Mouse (Mus musculus) natural killer cell, adult 2 months (primary cell): ENCODE results near the gene 3110082I17Rik.
"Not testable (repeated sequence)": the region's sequence is repeated elsewhere in the genome, so short reads cannot be mapped to it uniquely, and the experiment has no call there.

Experiments
- DNase-seq, 2 experiments: peaks; one replicate each; pipeline ENCODE4 v3.0.0; 2022; ENCODE audit warnings: low spot score in 2 of 2

Gene 3110082I17Rik

DNA sequence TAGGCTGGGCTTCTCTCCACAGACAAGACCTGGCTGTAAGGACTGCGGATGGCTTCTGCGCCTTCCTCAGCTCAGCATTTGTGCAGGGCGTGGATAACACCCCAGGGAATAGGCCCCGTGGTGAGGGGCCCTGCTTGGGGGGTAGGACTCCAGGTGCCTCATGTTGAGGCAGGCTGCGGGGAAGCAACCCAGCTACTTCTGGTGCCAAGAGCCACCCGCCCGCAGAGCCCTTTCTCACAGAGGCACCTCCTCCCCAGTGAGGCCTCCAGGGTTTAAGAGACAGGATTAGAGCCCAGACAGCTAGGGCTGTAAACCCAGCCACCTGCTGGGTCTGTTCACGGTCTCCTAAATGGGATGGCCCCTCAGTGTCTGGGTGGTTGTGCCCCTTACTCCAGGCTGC is 108.7 kb downstream of the 3110082I17Rik start:
- DNase-seq = no peak

DNA sequence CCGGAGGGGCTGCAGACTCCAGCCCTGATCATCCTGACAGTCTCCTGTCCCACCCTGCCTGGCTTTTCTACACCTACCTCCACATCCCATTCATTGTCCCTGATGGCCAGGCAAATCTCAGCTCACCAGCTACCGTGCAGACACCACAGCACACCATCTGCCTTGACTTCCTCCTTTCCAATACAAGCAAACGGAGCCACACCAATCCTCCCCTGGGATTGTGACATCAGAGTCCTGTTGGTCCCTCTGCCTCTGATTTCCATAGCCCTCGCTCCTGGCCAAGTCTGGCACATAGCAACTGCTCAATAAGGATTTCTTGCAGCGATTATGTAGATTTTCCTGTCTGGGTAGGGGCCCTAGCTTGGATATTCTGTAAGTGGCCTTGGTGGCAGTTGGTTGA is 109.2 kb downstream of the 3110082I17Rik start, which contains the start of gene Cox19:
TSS of gene Cox19 (minus strand) at position 285 of the 400 bp plus-strand sequence.
- DNase-seq = no peak

DNA sequence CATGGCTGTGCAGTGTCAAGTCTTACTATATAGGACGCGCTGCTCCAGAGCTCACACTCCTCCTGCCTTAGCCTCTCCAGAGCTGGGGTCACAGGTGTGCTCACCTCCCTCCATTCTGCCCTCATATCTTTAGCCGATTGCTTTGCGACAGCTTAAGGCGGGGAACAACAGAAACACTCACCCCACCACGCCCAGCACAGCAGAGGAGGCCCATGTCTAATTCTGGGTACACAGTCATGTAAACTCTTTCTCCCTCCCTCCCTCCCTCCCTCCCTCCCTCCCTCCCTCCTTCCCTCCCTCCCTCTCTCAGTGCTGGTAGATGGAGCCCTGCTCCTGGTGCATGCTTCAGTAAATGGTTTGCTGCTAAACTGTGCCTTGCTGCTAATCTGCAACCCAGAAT is 110.6 kb downstream of the 3110082I17Rik start:
- no peak for DNase-seq

DNA sequence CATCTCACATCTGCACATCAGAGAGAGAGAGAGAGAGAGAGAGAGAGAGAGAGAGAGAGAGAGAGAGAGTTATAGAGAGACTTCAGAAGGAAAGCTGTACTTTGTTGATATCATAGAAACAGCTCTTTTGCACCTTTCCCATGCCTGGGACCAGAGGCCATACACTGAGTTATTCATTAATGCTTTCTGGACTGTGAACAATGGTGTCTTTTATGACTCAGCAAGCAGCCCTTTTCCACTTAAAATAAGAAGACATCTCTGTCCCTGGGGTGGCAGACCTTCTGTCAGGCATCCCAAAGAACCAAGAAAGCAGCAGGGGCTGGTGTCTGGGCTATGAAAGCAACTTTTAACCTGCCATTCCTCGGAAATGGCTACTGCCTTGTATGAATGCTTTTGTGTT is 113.1 kb downstream of the 3110082I17Rik start:
- no peak for DNase-seq

DNA sequence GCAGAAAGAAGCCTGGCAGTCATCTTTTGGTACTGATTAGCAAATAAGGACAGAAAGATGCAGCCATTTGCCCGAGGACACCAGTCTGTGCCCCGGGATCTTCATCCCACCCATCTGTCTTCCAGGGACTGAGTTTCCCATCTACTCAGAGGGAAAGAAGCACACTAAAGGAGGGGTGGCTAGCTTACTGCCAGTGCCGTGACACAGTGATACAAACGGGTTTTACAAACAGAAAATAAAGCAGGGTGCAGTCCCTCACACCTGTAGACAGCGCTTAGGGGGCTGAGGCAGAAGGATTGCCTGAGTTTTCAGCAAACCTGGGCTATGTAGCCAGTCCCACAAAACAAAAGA is 115.0 kb downstream of the 3110082I17Rik start:
- no peak for DNase-seq

DNA sequence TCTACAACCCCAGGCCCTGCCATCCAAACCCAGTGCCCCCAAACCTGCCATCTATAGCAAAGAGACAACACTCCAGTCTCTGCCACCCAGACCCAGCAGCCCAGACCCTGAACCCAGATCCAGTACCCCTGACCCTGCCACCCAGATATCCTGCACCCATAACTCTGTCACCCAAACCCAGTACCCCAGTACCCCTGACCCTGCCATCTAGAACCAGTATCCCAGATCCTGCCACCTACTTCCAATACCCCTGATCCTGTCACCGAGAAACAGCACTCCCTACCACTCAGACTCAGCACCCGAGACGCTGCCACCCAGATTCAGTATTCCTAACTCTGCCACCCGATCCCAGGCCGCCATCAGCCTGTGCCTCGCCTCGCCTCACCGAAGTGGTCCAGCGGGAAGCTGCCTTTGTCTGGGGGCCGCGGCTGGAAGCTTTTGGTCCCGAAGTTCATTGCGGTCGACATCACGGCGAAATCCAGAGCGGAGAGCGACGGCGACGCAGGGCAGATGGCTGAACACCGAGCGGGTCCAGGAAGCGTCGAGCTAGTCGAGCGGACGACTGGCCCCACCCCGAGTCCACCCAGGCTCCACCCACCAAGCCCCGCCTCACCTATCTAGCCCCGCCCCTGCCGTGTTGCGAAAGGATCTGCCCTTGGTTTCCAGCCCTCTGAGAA is 115.5 kb downstream of the 3110082I17Rik start:
- DNase-seq = peak; percentile 94 to 95

DNA sequence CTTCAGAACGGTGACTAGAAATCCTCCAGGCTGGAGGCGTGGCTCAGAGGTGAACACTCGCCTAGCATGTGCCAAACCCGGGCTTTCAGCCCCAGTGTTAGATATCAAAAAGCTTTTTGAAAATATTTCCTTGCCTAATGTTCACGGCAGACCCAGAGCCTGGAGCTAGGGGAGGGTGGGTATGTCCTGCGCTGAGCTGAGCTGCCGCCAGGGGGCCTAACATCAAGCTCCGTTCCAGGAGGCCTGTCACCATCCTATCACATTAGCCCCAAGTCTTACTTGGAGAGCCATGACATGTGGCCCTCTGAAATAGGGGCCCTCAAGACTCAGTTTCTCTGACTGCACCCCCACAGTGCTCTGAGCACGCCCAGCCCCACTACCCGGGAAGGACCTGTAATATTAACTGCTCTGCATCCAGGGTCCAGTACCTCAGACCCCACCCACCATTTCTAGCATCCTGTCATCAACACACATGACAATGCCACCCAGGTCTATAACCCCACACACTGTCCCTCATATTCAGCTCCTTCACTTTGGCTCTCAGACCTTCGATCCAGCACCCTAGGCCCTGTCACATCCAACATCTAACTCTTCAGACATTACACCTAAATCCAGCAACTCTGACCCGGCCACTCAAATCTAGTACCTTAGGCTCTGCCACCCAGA is 116.2 kb downstream of the 3110082I17Rik start:
- DNase-seq = peak; percentile 68 to 81

DNA sequence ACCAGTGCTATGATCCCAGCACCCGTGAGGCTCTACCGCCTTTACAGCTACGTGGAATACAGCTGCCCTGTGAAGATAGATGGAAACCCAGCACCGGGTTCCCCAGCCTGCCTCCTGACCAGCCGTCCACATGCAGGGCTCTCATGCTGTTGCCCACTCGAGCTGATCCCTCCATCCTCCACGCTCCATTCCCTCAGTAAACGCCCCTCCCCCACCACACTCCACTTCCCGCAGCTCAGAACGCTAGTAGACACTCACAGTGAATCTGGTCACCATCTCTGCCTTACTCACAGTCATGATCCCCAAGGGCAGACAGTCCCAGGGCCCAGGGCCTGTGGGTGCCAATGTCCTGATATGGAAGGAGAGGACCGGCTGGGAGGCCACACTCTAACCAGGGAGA is 121.4 kb downstream of the 3110082I17Rik start:
- no peak for DNase-seq

DNA sequence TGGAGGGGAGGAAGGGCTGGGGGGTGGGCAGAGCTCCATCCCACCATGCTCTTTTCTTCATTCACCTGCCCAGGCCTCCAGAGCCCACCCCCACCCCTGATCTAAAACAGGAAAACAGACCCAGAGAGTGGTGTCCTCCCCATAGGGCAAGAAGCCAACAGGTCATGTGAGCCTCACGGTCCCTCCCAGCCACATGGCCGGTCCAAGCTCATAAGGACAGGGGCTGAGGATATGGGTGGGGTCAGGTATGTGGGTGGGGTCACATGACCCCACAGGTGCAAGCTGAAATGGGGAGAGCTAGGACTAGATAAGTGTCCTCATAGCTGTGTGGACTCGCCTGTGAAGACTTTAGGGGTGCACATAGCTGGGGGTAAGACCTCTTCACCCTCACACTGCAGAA is 121.9 kb downstream of the 3110082I17Rik start:
- DNase-seq = no peak

DNA sequence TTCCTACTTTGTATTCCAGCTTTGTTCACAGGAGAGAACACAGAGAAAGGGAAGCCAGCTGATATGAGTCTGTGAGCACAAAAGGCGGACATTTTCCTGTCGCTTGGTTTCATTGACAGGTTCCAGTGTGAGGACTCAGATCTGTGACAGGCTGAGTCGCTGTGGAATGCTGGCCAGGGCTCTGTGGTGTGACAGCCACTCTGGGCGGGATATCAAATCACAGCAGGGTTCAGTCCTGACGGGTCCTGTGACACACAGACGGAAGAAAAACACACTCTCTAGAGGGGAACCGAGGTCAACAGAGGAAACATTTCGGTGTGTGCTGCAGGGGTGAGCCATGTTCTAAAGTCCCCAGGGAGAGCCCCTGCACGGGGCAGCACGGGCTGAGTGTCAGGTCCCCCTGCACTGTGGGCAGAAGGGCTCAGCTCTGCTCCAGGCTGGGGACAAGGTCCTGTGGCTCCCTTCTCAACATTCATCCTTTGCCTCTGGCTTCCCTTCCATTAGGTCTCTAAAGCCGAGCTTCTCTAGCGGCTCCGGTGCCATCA is 122.4 kb downstream of the 3110082I17Rik start:
- no peak for DNase-seq

DNA sequence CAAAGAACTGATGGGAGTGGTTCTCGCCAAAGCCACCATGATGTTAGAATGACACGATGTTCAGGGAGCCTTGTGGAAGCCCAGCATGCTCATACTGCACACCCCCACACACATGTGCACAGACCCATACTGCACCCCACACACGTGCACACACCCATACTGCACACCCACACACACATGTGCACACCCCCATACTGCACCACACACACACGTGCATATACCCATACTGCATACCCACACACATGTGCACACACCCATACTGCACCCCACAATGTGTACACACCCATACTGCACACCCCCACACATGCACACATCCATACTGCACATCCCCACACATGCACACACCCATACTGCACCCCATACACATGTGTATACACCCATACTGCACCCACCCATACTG is 124.7 kb downstream of the 3110082I17Rik start:
- no peak for DNase-seq

DNA sequence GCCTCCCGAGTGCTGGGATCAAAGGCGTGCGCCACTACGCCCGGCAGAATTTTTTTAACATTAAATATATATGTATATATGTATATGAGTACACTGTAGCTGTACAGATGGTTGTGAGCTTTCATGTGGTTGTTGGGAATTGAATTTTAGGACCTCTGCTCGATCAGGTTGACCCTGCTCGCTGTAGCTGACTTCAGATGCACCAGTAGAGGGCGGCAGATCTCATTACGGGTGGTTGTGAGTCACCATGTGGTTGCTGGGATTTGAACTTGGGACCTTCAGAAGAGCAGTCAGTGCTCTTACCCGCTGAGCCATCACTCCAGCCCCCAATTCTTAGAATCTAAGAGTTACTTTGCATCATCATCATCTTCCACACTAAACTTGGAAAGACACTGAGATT is 125.9 kb downstream of the 3110082I17Rik start:
- not testable (repeated sequence) for DNase-seq

DNA sequence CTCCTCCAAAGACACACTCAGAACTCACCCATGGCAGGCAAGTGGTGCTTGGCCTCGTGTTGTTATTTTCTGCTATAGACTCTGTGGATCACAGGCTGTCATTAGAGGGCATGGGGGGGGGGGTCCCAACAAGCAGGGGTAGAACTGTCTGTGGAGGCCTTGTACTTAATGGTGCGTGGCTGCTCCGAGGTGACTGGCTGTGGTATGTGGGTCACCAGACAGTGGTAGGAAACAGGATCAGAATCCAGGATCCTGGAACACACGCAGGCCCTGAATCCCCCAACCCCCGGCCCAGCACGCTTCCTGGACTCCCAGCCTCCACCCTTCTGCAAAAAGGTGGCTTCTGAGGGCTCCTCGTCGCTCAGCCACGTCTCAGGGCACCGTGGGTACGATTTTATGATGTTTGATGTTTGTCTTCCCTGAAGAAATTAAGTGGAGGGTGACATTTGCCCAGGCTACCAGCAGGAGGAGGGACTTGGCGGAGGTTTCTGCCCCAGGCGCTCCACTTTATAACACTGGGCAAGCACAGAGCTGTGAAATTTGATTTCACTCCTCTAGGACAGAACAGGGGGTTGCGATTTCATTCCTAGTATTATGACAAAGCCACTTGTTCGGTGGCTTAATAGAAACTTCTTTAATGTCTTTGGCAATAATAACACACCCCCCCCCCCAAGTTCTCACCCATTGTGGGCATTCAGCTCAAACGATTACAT is 126.9 kb downstream of the 3110082I17Rik start:
- DNase-seq = no peak

DNA sequence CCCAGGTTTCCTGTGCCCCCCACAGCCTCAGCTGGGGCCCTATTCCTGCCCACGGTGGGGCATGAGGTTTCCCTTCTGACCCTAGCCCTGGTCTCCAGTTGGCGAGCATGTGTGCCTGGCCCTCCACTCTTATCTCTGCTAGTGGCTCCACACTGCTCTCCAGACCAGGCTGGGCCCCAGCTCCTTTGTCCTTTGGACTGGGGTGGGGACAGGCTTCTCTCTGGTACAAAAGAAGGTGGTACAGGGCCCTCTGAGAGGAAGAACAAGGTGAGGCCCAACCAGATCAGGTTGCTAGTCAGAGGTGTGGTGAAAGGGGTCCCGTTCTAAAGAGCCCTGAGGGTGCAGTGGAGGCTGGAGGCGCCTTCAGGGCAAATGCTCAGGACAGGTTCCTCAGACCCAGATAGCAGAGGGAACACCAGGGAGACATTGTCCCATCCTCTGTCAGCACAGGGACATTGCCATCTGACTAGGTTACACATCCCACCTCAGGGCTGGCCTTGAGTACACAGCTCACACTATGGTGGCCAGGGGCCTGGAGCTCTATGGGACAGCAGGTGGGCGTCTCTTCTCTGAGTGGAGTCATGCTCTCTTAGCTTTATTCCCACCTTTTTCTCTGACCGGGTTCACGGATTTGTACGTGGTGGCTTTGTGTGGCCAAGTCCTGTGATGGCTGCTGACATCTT is 127.6 kb downstream of the 3110082I17Rik start:
- DNase-seq = no peak

DNA sequence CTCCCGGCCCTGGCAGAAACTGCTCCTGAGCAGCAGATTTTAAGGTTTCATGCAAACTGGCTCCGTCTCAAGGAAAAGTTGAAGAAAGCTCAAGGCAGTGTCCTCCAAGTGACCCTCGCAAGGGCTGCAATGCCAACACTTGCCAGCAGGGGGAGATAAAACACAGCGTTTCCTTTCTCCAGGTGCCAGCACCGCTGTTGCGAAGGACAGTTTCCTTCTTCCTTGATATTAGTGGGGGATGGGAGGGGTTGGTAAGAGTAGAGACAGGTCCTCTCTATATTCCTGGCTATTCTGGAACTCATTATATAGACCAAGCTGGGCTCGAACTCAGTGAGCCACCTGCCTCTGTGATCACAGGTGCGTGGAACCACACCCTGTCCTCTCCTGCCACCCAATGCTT is 128.6 kb downstream of the 3110082I17Rik start:
- peak; percentile 60 to 68 for DNase-seq

DNA sequence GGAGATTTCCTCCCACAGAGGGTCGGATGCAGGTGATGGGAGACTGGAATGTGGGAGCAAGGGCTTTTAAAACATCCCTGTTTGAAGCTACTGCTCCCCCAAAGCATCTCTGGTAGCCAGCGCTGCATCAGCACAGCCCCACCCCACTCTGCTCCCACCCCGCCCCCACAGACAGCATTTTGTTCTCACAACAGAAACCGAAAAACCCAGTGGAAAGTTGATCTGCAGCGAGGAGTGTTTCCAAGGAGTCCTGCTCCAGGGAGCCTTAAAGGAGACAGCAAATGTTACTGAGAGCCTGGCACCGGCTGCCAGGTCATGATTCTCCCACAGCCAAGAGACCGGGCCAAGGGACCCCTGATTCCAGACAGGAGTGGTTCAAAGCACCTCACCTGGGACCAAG is 129.6 kb downstream of the 3110082I17Rik start:
- DNase-seq = no peak

DNA sequence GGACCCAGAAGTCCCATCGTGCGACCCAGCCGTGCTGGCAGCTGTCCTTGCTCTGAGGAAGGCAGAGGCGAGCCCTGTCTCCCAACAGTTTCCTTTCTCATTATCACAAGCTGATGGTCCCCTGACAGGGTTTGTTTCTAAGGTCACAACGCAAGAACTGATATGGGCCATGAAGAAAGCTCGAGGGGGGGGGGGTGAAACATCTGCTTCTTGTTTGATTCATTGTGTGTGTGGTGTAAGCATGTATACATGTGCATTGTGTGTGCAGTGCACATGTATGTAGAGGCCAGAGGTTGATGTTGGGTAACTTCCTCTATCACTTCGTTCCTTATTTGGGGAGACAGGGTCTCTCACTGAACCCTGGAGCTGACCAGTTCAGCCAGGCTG is 132.7 kb downstream of the 3110082I17Rik start:
- no peak for DNase-seq

DNA sequence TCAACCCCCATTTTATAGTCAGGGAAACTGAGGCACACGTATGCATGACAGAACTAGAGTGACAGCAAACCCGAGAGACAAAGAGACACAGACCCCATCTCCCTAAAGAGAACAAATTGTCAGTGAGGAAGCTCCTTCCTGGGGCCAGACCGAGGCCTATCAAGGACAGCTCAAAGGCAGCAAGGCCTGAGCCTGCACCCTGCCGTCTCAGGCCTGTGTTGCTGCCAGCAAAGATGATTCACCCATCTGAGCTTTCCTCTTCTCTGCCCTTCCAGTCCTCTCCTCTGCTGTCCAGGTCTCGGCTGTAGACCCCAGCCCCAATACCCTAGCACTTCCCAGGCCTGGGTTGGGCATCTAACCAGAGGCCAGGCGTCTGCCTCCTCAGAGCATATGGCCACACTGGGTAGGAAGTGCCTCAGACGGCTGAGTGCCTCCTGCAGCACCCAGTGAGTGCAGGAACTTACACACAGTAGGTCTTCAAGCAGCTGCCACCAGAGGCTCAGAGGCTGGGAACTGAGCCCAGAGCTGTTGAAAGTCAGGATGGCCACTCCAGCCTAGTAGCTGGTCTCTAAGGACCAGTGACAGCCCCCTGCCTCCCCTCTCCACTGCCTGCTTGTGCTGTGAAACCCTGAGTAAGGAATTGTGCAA is 133.2 kb downstream of the 3110082I17Rik start:
- no peak for DNase-seq

DNA sequence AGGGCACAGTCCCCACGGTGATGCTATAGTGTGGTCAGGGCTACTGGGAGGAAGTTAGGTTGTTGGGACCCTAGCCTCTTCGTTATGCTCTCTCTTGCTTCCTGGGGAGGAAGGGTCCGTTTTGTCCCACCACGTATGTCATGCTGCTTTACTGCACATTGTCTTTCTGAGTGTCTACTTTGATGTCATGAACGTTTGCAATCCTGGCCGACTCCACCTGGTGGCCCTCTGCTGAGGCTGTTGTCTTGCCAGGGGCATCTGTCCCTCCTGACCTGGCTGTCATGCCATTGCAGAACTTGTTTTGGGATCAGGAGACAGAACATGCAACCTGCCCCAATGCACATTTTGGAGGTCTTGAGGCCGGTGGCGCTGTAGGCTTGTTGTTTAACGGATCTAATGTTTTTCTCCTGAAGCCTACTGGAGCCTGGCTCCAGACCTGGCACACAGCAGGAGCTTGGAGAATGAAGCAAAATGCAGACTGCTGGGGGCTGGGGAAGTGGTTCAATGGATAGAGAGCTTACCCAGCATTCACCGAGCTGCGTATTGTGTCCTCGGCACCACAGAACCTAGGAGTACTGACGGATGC is 134.1 kb downstream of the 3110082I17Rik start:
- no peak for DNase-seq

DNA sequence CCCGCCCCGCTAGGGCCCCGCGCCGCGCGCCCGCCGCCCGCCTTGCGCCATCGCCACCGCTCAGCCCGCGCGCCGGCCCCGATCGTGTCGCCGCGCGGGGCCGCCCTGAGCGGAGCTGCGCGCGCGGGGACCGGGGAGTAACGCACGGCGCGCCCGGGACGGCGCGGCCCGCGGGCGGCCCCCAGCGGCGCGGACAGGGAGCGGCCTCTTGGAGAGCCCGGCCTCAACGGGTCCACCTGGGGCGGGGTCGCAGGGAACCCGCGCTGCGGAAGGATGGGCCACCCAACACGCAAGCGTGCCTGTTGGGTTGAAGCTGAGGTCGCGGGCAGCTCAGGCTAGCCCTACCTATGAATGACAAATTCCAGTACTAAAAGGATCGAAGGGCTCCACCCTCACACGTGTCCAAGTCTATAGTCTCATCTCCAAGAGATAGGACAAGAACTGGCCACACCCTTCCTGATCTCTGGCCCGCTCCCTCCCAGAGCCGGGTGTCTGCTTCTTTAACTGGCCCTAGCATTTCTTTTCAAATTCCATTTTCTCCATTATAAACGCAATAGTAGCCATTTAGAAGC is 134.8 kb downstream of the 3110082I17Rik start, which contains the start of gene Adap1:
TSS of gene Adap1 (minus strand) at position 228 of the 572 bp plus-strand sequence.
- peak; percentile 60 to 63 for DNase-seq
